Mouse (Mus musculus) subcutaneous adipose tissue, adult 2 months (tissue): Measurements from ENCODE around the gene Gstt2. TPM values are rescaled to one million over a fixed set of nuclear protein-coding genes. Genes with fewer than 3 reads are reported as not detected.

ENCODE experiments used
- polyA plus RNA-seq: library from polyadenylated mRNA; depleted of rRNA; stranded (reverse); fragments of >200 nt; gene quantifications from 2 replicates; pipeline ENCODE4 v1.2.3, GENCODE M21; 2012; ENCODE audit warnings: low replicate concordance; rRNA removed

The Gstt2 gene
- 163 and 231 TPM in 2 replicates for polyA plus RNA-seq

DNA sequence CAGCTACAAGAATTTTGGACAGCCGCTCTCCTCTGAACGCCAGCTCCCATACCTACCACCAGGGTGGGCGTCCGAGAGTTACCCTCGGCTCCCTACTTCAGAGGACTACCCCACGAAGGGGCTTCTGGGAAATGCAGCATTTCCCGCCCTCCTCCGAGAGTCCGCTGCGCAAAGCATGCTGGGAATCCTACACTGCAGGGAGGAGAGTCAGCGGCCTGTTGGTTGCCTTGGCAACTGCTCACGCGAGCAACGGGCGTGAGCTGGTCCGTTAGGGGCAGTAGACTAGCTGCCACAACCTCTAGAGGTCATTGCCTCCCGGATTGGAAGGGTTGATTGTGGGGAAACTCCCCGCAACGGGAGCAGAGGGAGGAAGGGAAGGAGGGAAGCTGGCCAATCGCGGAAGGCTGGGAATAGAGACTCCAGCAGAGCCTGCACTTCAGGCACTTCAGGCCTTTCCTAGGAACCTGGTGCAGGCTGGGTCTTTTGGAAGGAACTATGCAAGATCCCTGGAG lies at the start of gene Gstt2:
Gene Gstt2, minus strand, starts transcription at position 177 of the 512 bp plus-strand sequence.

GRCm38 (mm10) chr10:75859786-75860470 lies 22.7 kb upstream of the Gstt2 start, which contains the start of gene Mif:
Mif (minus strand) TSS chr10:75860240.

DNA sequence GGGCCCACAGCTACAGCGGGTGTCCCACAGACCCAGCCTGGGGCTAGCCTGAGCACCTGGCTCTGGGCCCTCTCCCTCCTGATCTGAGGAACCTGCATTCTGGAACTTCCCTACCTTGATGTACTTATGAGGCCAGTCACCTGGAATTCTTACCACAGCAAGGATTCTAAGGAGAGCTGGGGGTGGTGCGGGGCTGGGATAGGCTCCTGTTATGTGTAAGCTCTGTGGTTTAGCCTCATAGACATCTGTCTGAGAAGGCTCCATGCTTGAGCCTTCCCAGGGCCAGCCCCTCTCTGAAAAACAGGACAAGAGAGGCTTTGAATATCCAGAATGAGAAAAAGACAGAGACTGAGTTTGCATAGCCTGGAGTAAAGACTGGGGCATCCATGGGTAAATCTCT lies 14.8 kb downstream of the Gstt2 start, which contains the start of gene Gstt4:
Gene Gstt4, minus strand, starts transcription at position 101 of the 400 bp plus-strand sequence.

DNA sequence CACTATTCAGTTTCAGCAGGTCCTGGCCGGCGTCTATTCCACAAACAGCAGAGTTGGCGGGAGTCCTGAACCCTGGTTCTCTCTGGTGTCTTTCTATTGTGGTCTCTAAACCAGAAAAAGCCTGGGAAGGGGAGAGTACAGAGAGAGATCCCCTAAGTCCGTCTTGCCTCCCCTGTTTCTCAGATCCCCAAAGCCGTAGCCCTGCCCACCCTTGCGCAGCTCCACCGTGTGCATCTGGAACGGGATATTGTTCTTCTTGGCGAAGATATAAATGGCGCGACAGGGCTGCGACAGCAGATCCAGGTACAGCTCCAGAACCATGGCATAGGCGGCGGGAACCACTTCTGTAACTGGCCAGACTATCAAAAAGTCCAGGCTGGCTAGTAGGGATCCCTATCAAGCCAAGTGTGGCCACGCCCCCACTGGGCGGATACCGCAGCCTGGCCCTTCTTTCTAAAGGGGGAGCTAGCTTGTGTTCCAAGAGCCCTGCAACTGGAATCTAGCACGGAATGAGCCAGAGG lies 39.0 kb downstream of the Gstt2 start, which contains the start of gene Gstt1:
Gene Gstt1, minus strand, starts transcription at position 409 of the 521 bp plus-strand sequence.

Other genes with a start within 250 kb of the Gstt2 start
- gene Ggt5, start 248.1 kb downstream of the Gstt2 start, polyA plus RNA-seq: 86.3 and 181 TPM in 2 replicates
- 10.9 and 26.2 TPM in 2 replicates for gene Susd2, start 193.4 kb downstream of the Gstt2 start, polyA plus RNA-seq
- gene Cabin1, start 73.1 kb downstream of the Gstt2 start, polyA plus RNA-seq: 33.4 and 65.4 TPM in 2 replicates
- gene Ddt, start 64.0 kb downstream of the Gstt2 start, polyA plus RNA-seq: 98.3 and 207 TPM in 2 replicates
- gene Gm20441, start 56.5 kb downstream of the Gstt2 start, polyA plus RNA-seq: 0.21 and 0.37 TPM in 2 replicates
- gene Gstt3, start 56.0 kb downstream of the Gstt2 start, polyA plus RNA-seq: 27.3 and 28.0 TPM in 2 replicates
- 113 and 180 TPM in 2 replicates for gene Gstt1, start 38.8 kb downstream of the Gstt2 start, polyA plus RNA-seq
- 0.17 TPM in 1 of 2 replicates, not detected in the other for gene Gstt4, start 14.9 kb downstream of the Gstt2 start, polyA plus RNA-seq
- gene Mif, start 22.8 kb upstream of the Gstt2 start, polyA plus RNA-seq: 463 and 1,518 TPM in 2 replicates
- gene Derl3, start 56.0 kb upstream of the Gstt2 start, polyA plus RNA-seq: 5.6 and 9.5 TPM in 2 replicates
- 49.5 and 67.8 TPM in 2 replicates for gene Smarcb1, start 84.2 kb upstream of the Gstt2 start, polyA plus RNA-seq
- 285 and 313 TPM in 2 replicates for gene Chchd10, start 95.7 kb upstream of the Gstt2 start, polyA plus RNA-seq
- gene Mmp11, start 99.1 kb upstream of the Gstt2 start, polyA plus RNA-seq: 59.5 and 159 TPM in 2 replicates
- 0.54 and 0.87 TPM in 2 replicates for gene Gm867, start 103.2 kb upstream of the Gstt2 start, polyA plus RNA-seq
- 0.40 and 1.9 TPM in 2 replicates for gene Vpreb3, start 105.6 kb upstream of the Gstt2 start, polyA plus RNA-seq
- gene Gm5134, start 117.1 kb upstream of the Gstt2 start, polyA plus RNA-seq: 0.10 TPM in 1 of 2 replicates, not detected in the other
- 4.9 and 8.6 TPM in 2 replicates for gene Zfp280b, start 195.2 kb upstream of the Gstt2 start, polyA plus RNA-seq